ENCODE assay signal across 20 mouse cellular contexts in genomic region chr8:107448382-107448889, GRCm38 (mm10). TPM values are rescaled to one million over a fixed set of nuclear protein-coding genes. Genes with fewer than 3 reads are reported as not detected.
DNase-seq lines count a peak whose midpoint lies in the region; ATAC-seq and TF ChIP-seq lines count a peak whose summit lies in the region.
"Had no signal": no experiment of that assay in that cellular context is flagged by ENCODE, and none has a peak within 500 bp of the region (broad histone marks: within the 10 kb centered on the region; RNA-seq: fewer than 3 reads in every experiment).

No protein-coding gene starts in this region.

- WGBS in midbrain, embryonic 10.5 days, result 69% methylated on average over 4 of the region's 4 CpGs
- 60% methylated on average over 4 of the region's 4 CpGs for WGBS in midbrain, embryonic 14.5 days
- WGBS in embryonic facial prominence, embryonic 10.5 days, result 79% methylated on average over 4 of the region's 4 CpGs
- 81% methylated on average over 4 of the region's 4 CpGs for WGBS in liver, adult 2 months
- WGBS in small intestine, adult 2 months, result 71% methylated on average over 4 of the region's 4 CpGs

- peaks cover 7% of the 10 kb centered on the region; the same call in 1 of the 2 replicates for H3K79me2 ChIP-seq in liver, adult 2 months (ENCODE audit: control insufficient read depth, insufficient read depth, low read length)

- peak overlapping the region; percentile 72 for H3K27ac ChIP-seq in midbrain, embryonic 10.5 days (replicated peaks)
- H3K27ac ChIP-seq in midbrain, embryonic 14.5 days (replicated peaks; ENCODE audit: low read depth, low read length), result no peak overlapping the region
- H3K27ac ChIP-seq in embryonic facial prominence, embryonic 10.5 days (replicated peaks), result peak overlapping the region; percentile 4
- H3K27ac ChIP-seq in liver, adult 2 months (replicated peaks; ENCODE audit: insufficient read depth, low read depth, low read length), result peak overlapping the region; percentile 53
- peak overlapping the region; percentile 75 for H3K27ac ChIP-seq in small intestine, adult 2 months (ENCODE audit: insufficient read depth, low read depth, low read length)
- H3K27ac ChIP-seq: embryonic facial prominence, embryonic 12.5 days; forebrain, embryonic 13.5 days had no signal

- TF ChIP-seq CTCF in liver, adult 2 months (IDR thresholded peaks at IDR 0.05; ENCODE audit: low read depth, low read length), result no peak
- TF ChIP-seq CTCF in small intestine, adult 2 months (IDR thresholded peaks at IDR 0.05; ENCODE audit: extremely low read depth, insufficient read length, insufficient replicate concordance, low read depth, low read length), result no peak

- no peak overlapping the region for H3K9ac ChIP-seq in midbrain, embryonic 14.5 days (replicated peaks; ENCODE audit: low read length)
- H3K9ac ChIP-seq in liver, adult 2 months (ENCODE audit: low read depth, low read length), result no peak overlapping the region
- H3K9ac ChIP-seq: embryonic facial prominence, embryonic 12.5 days; forebrain, embryonic 13.5 days; limb, embryonic 13.5 days had no signal

- no peak overlapping the region for H3K4me3 ChIP-seq in midbrain, embryonic 10.5 days
- no peak overlapping the region for H3K4me3 ChIP-seq in midbrain, embryonic 14.5 days (replicated peaks; ENCODE audit: low read depth, low read length)
- no peak overlapping the region for H3K4me3 ChIP-seq in embryonic facial prominence, embryonic 10.5 days
- H3K4me3 ChIP-seq in liver, adult 2 months (ENCODE audit: insufficient read depth, low read depth, low read length), result peak overlapping the region; percentile 22; the same call in 1 of the 2 replicates
- H3K4me3 ChIP-seq in small intestine, adult 2 months (ENCODE audit: low read depth, low read length), result peak overlapping the region; percentile 20; the same call in 1 of the 2 replicates
- H3K4me3 ChIP-seq: embryonic facial prominence, embryonic 12.5 days; forebrain, embryonic 13.5 days; limb, embryonic 13.5 days; myocyte had no signal

- H3K4me1 ChIP-seq in midbrain, embryonic 10.5 days, result peaks cover 19% of the 10 kb centered on the region
- H3K4me1 ChIP-seq in midbrain, embryonic 14.5 days (ENCODE audit: control insufficient read depth, insufficient read depth, low read length), result no peaks in the 10 kb centered on the region
- peaks cover 23% of the 10 kb centered on the region for H3K4me1 ChIP-seq in embryonic facial prominence, embryonic 10.5 days
- peaks cover 10% of the 10 kb centered on the region for H3K4me1 ChIP-seq in liver, adult 2 months (ENCODE audit: control insufficient read depth, insufficient read depth, low read length)
- H3K4me1 ChIP-seq in small intestine, adult 2 months (ENCODE audit: control insufficient read depth, insufficient read depth, insufficient read length, low read length), result peaks cover 19% of the 10 kb centered on the region; the same call in 1 of the 2 replicates

- no peak for TF ChIP-seq POLR2A in liver, adult 2 months (IDR thresholded peaks at IDR 0.05; ENCODE audit: extremely low read depth, insufficient read depth, low read length)
- no peak for TF ChIP-seq POLR2A in small intestine, adult 2 months (IDR thresholded peaks at IDR 0.05; ENCODE audit: low read depth, low read length)

- DNase-seq in midbrain, embryonic 10.5 days (ENCODE audit: low spot score), result no peak
- no peak for DNase-seq in midbrain, embryonic 14.5 days
- no peak for DNase-seq in embryonic facial prominence, embryonic 10.5 days (ENCODE audit: low spot score)
- peak; percentile 23 for DNase-seq in liver, adult 2 months (ENCODE audit: extremely low read depth, low read depth, low spot score)
- DNase-seq in layer of hippocampus, adult 9-11 months, result no peak
- no peak for DNase-seq in left cerebral cortex, postnatal 14 days (ENCODE audit: low spot score in 2 of 2)
- DNase-seq: adrenal gland, adult 8-10 months; cerebellum, postnatal 10 days; gastrocnemius, postnatal 14 days; heart, postnatal 4 days; layer of hippocampus, postnatal 36 days; right cerebral cortex, postnatal 25 days; thymus, adult 2 months had no signal

- ATAC-seq in midbrain, embryonic 14.5 days (ENCODE audit: low FRiP score, low TSS enrichment), result no peak
- ATAC-seq: forebrain, embryonic 13.5 days had no signal

- peaks cover 16% of the 10 kb centered on the region for H3K36me3 ChIP-seq in midbrain, embryonic 10.5 days
- peaks cover 7% of the 10 kb centered on the region; the same call in 1 of the 2 replicates for H3K36me3 ChIP-seq in midbrain, embryonic 14.5 days (ENCODE audit: control insufficient read depth, insufficient read depth, low read length)
- peaks cover 16% of the 10 kb centered on the region for H3K36me3 ChIP-seq in embryonic facial prominence, embryonic 10.5 days (replicated peaks)
- H3K36me3 ChIP-seq in liver, adult 2 months (ENCODE audit: control insufficient read depth, insufficient read depth, low read length), result no peaks in the 10 kb centered on the region
- H3K36me3 ChIP-seq in small intestine, adult 2 months (ENCODE audit: control insufficient read depth, insufficient read depth, low read length), result 0 out of 2 replicates have a peak, but pooled peaks cover 2% of the 10 kb centered on the region

- no peaks in the 10 kb centered on the region for H3K9me3 ChIP-seq in midbrain, embryonic 10.5 days (replicated peaks)
- H3K9me3 ChIP-seq in midbrain, embryonic 14.5 days (ENCODE audit: control insufficient read depth, low read length), result no peaks in the 10 kb centered on the region
- H3K9me3 ChIP-seq in embryonic facial prominence, embryonic 10.5 days, result no peaks in the 10 kb centered on the region
- H3K9me3 ChIP-seq: embryonic facial prominence, embryonic 12.5 days; forebrain, embryonic 13.5 days; limb, embryonic 13.5 days had no signal

- no peak overlapping the region for H3K4me2 ChIP-seq in midbrain, embryonic 14.5 days (ENCODE audit: low read length)
- H3K4me2 ChIP-seq: embryonic facial prominence, embryonic 12.5 days; forebrain, embryonic 13.5 days; heart, embryonic 11.5 days; limb, embryonic 13.5 days had no signal

- intact Hi-C loops in left cerebral cortex, postnatal 14 days (cut with DNase I), result no loop called here

- H3K27me3 ChIP-seq in midbrain, embryonic 10.5 days (ENCODE audit: low read depth, poor library complexity, severe bottlenecking), result no peaks in the 10 kb centered on the region
- H3K27me3 ChIP-seq in midbrain, embryonic 14.5 days (ENCODE audit: control insufficient read depth, insufficient read depth, low read length), result no peaks in the 10 kb centered on the region
- H3K27me3 ChIP-seq in embryonic facial prominence, embryonic 10.5 days (replicated peaks; ENCODE audit: low read depth, poor library complexity, severe bottlenecking), result no peaks in the 10 kb centered on the region
- H3K27me3 ChIP-seq in liver, adult 2 months (ENCODE audit: control insufficient read depth, insufficient read depth, low read length), result no peaks in the 10 kb centered on the region
- no peaks in the 10 kb centered on the region for H3K27me3 ChIP-seq in small intestine, adult 2 months (ENCODE audit: control insufficient read depth, insufficient read depth, low read length)
- H3K27me3 ChIP-seq: CH12.LX; embryonic facial prominence, embryonic 12.5 days; forebrain, embryonic 13.5 days; limb, embryonic 13.5 days had no signal

RNA-seq across cellular contexts. Expression of gene Wwp2, which starts 12.3 kb away (rescaled TPM):
- polyA plus RNA-seq in midbrain, embryonic 10.5 days (2016; fragmentation: Nextera tagmentation; extraction: Ambion mirVana), result 54.4 and 61.8 TPM in 2 replicates
- polyA plus RNA-seq in midbrain, embryonic 14.5 days (2014; fragmentation: Nextera tagmentation; extraction: Ambion mirVana), result 38.3 and 50.5 TPM in 2 replicates
- polyA plus RNA-seq in embryonic facial prominence, embryonic 10.5 days (2016; fragmentation: Nextera tagmentation; extraction: Ambion mirVana), result 62.2 and 67.5 TPM in 2 replicates
- total RNA-seq in liver, adult 2 months (2014; rRNA removed), result 11.8 and 14.4 TPM in 2 replicates
- polyA plus RNA-seq in liver, adult 2 months (2012; rRNA removed), result 13.0 and 15.0 TPM in 2 replicates
- 23.6 and 56.9 TPM in 2 replicates for polyA plus RNA-seq in small intestine, adult 2 months (2012; rRNA removed)
- 10 to 100 TPM; 31.7 to 36.2 TPM for total RNA-seq in left cerebral cortex, postnatal 14 days (2021)

RNA-seq across cellular contexts. Expression of gene Nob1, which starts 23.6 kb away (rescaled TPM):
- 89.7 and 91.4 TPM in 2 replicates for polyA plus RNA-seq in midbrain, embryonic 10.5 days (2016; fragmentation: Nextera tagmentation; extraction: Ambion mirVana)
- polyA plus RNA-seq in midbrain, embryonic 14.5 days (2014; fragmentation: Nextera tagmentation; extraction: Ambion mirVana), result 52.0 and 60.3 TPM in 2 replicates
- 104 and 106 TPM in 2 replicates for polyA plus RNA-seq in embryonic facial prominence, embryonic 10.5 days (2016; fragmentation: Nextera tagmentation; extraction: Ambion mirVana)
- 2.4 and 2.8 TPM in 2 replicates for total RNA-seq in liver, adult 2 months (2014; rRNA removed)
- polyA plus RNA-seq in liver, adult 2 months (2012; rRNA removed), result 11.2 and 14.3 TPM in 2 replicates
- 9.2 and 11.7 TPM in 2 replicates for polyA plus RNA-seq in small intestine, adult 2 months (2012; rRNA removed)
- 10 to 100 TPM; 33.3 to 34.6 TPM for total RNA-seq in left cerebral cortex, postnatal 14 days (2021)

RNA-seq across cellular contexts. Expression of gene Nqo1, which starts 45.4 kb away (rescaled TPM):
- 5.6 and 7.3 TPM in 2 replicates for polyA plus RNA-seq in midbrain, embryonic 10.5 days (2016; fragmentation: Nextera tagmentation; extraction: Ambion mirVana)
- 3.2 and 4.6 TPM in 2 replicates for polyA plus RNA-seq in midbrain, embryonic 14.5 days (2014; fragmentation: Nextera tagmentation; extraction: Ambion mirVana)
- polyA plus RNA-seq in embryonic facial prominence, embryonic 10.5 days (2016; fragmentation: Nextera tagmentation; extraction: Ambion mirVana), result 6.7 and 7.8 TPM in 2 replicates
- total RNA-seq in liver, adult 2 months (2014; rRNA removed), result 20.0 and 20.6 TPM in 2 replicates
- polyA plus RNA-seq in liver, adult 2 months (2012; rRNA removed), result 12.6 and 13.8 TPM in 2 replicates
- polyA plus RNA-seq in small intestine, adult 2 months (2012; rRNA removed), result 9.7 and 37.7 TPM in 2 replicates
- total RNA-seq in left cerebral cortex, postnatal 14 days (2021), result 1 to 10 TPM; 3.2 to 4.1 TPM

Comparison
In these comparisons a context has a peak if more than half of its experiments do, and no peak if none do; other contexts are left out.
1. H3K4me3 ChIP-seq: peak in liver, adult 2 months (single experiment) and small intestine, adult 2 months (single experiment); none in midbrain, embryonic 10.5 days (single experiment), midbrain, embryonic 14.5 days (single experiment) and embryonic facial prominence, embryonic 10.5 days (single experiment).